Mouse (Mus musculus): ENCODE results near the gene Timm17b. TPM values are rescaled to one million over a fixed set of nuclear protein-coding genes. Genes with fewer than 3 reads are reported as not detected.
A peak's percentile ranks its signal among the peaks of the same experiment; 100 is the strongest.
"Not testable (repeated sequence)": the region's sequence is repeated elsewhere in the genome, so short reads cannot be mapped to it uniquely, and the experiment has no call there.

Timm17b gene
- total and polyA plus RNA-seq, 3 experiments = 40.2 to 45.0 (median 43.4) TPM

GRCm38 (mm10) chrX:7878495-7878894 is 20.7 kb upstream of the Timm17b start:
- TF ChIP-seq EP300 (IDR thresholded peaks at IDR 0.05; ENCODE audit: insufficient read depth, low read depth, low read length) (no peak), POLR2A (IDR thresholded peaks at IDR 0.05; ENCODE audit: insufficient read depth, low read depth, low read length) (no peak), CTCF (IDR thresholded peaks at IDR 0.05) (no peak)

GRCm38 (mm10) chrX:7879819-7880218 is 19.3 kb upstream of the Timm17b start:
- H3K4me3 ChIP-seq = no peak overlapping the region

More at GRCm38 (mm10) chrX:7878495-7878894, 20.7 kb upstream of the Timm17b start:
- Histone ChIP-seq H3K9ac (ENCODE audit: low read depth, low read length) (peak overlapping the region; percentile 57), H3K4me3 (peak overlapping the region; percentile 54), H3K4me1 (ENCODE audit: control insufficient read depth, insufficient read depth, low read length) (no peaks in the 10 kb centered on the region), H3K27ac (peak overlapping the region; percentile 5; the same call in 1 of the 2 replicates), H3K36me3 (ENCODE audit: control insufficient read depth, insufficient read depth, low read length) (no peaks in the 10 kb centered on the region), H3K79me2 (replicated peaks; ENCODE audit: control insufficient read depth, insufficient read depth, low read length) (no peaks in the 10 kb centered on the region), H3K27me3 (ENCODE audit: control insufficient read depth, insufficient read depth, low read length) (no peaks in the 10 kb centered on the region)
- peak in 1 of 2 experiments; percentile 37 for DNase-seq
- WGBS = 18% methylated on average over 21 of the region's 21 CpGs
- intact Hi-C loops (cut with DNase I) = no loop called here

GRCm38 (mm10) chrX:7883841-7884567 is 15.2 kb upstream of the Timm17b start, which contains the start of gene Slc35a2:
Gene Slc35a2 (plus strand): TSS chrX:7884028.
- Histone ChIP-seq H3K79me2 (replicated peaks; ENCODE audit: control insufficient read depth, insufficient read depth, low read length) (no peaks in the 10 kb centered on the region), H3K27ac (peak within 1 kb of the TSS; percentile 87), H3K4me1 (ENCODE audit: control insufficient read depth, insufficient read depth, low read length) (no peaks in the 10 kb centered on the region), H3K36me3 (ENCODE audit: control insufficient read depth, insufficient read depth, low read length) (no peaks in the 10 kb centered on the region), H3K4me3 (peak within 1 kb of the TSS; percentile 74), H3K27me3 (ENCODE audit: control insufficient read depth, insufficient read depth, low read length) (no peaks in the 10 kb centered on the region), H3K9ac (ENCODE audit: low read depth, low read length) (peak within 1 kb of the TSS; percentile 81)
- WGBS = 12% methylated on average over 49 of the region's 49 CpGs
- intact Hi-C loops (cut with DNase I) = loop anchor here (1.0 to 5.0 kb wide), 2 partner anchors 11 to 37 kb away; no protein-coding TSS in a partner anchor
- peak; percentile 87 to 90 for DNase-seq
- peak; percentile 26 for TF ChIP-seq CTCF (IDR thresholded peaks at IDR 0.05)
- TF ChIP-seq EP300 (IDR thresholded peaks at IDR 0.05; ENCODE audit: insufficient read depth, low read depth, low read length) = peak; percentile 6; the same call in 1 of the 2 replicates
- TF ChIP-seq POLR2A (IDR thresholded peaks at IDR 0.05; ENCODE audit: insufficient read depth, low read depth, low read length) = peak; percentile 65

More at GRCm38 (mm10) chrX:7879819-7880218, 19.3 kb upstream of the Timm17b start:
- no peak for TF ChIP-seq EP300 (IDR thresholded peaks at IDR 0.05; ENCODE audit: insufficient read depth, low read depth, low read length)
- peak; percentile 63 for TF ChIP-seq CTCF (IDR thresholded peaks at IDR 0.05)
- TF ChIP-seq POLR2A (IDR thresholded peaks at IDR 0.05; ENCODE audit: insufficient read depth, low read depth, low read length) = no peak
- intact Hi-C loops (cut with DNase I) = loop anchor here (5.0 kb wide), 1 partner anchor 33 kb away; no protein-coding TSS in a partner anchor
- peak; percentile 55 to 58 for DNase-seq
- H3K36me3 ChIP-seq (ENCODE audit: control insufficient read depth, insufficient read depth, low read length) = no peaks in the 10 kb centered on the region
- no peaks in the 10 kb centered on the region for H3K79me2 ChIP-seq (replicated peaks; ENCODE audit: control insufficient read depth, insufficient read depth, low read length)
- H3K27ac ChIP-seq = no peak overlapping the region
- H3K4me1 ChIP-seq (ENCODE audit: control insufficient read depth, insufficient read depth, low read length) = no peaks in the 10 kb centered on the region
- WGBS = 12% methylated on average over 11 of the region's 11 CpGs
- H3K27me3 ChIP-seq (ENCODE audit: control insufficient read depth, insufficient read depth, low read length) = no peaks in the 10 kb centered on the region
- no peak overlapping the region for H3K9ac ChIP-seq (ENCODE audit: low read depth, low read length)

GRCm38 (mm10) chrX:7898211-7898610 is 946 bp upstream of the Timm17b start:
- H3K36me3 ChIP-seq (ENCODE audit: control insufficient read depth, insufficient read depth, low read length) = no peaks in the 10 kb centered on the region
- intact Hi-C loops (cut with DNase I) = no loop called here
- TF ChIP-seq CTCF (IDR thresholded peaks at IDR 0.05) (no peak), POLR2A (IDR thresholded peaks at IDR 0.05; ENCODE audit: insufficient read depth, low read depth, low read length) (no peak), EP300 (IDR thresholded peaks at IDR 0.05; ENCODE audit: insufficient read depth, low read depth, low read length) (no peak)
- 24% methylated on average over 13 of the region's 13 CpGs for WGBS
- no peaks in the 10 kb centered on the region for H3K27me3 ChIP-seq (ENCODE audit: control insufficient read depth, insufficient read depth, low read length)
- H3K4me1 ChIP-seq (ENCODE audit: control insufficient read depth, insufficient read depth, low read length) = no peaks in the 10 kb centered on the region
- DNase-seq = no peak
- peak overlapping the region; percentile 57 for H3K9ac ChIP-seq (ENCODE audit: low read depth, low read length)
- no peaks in the 10 kb centered on the region for H3K79me2 ChIP-seq (replicated peaks; ENCODE audit: control insufficient read depth, insufficient read depth, low read length)
- H3K4me3 ChIP-seq = peak overlapping the region; percentile 72
- H3K27ac ChIP-seq = no peak overlapping the region

GRCm38 (mm10) chrX:7904441-7904840 is 5.3 kb downstream of the Timm17b start:
- Histone ChIP-seq H3K27me3 (ENCODE audit: control insufficient read depth, insufficient read depth, low read length) (no peaks in the 10 kb centered on the region), H3K4me1 (ENCODE audit: control insufficient read depth, insufficient read depth, low read length) (no peaks in the 10 kb centered on the region), H3K36me3 (ENCODE audit: control insufficient read depth, insufficient read depth, low read length) (no peaks in the 10 kb centered on the region), H3K79me2 (replicated peaks; ENCODE audit: control insufficient read depth, insufficient read depth, low read length) (no peaks in the 10 kb centered on the region), H3K9ac (ENCODE audit: low read depth, low read length) (no peak overlapping the region), H3K4me3 (no peak overlapping the region), H3K27ac (no peak overlapping the region)
- WGBS = 88% methylated on average over 5 of the region's 5 CpGs
- TF ChIP-seq EP300 (IDR thresholded peaks at IDR 0.05; ENCODE audit: insufficient read depth, low read depth, low read length) (no peak), CTCF (IDR thresholded peaks at IDR 0.05) (no peak), POLR2A (IDR thresholded peaks at IDR 0.05; ENCODE audit: insufficient read depth, low read depth, low read length) (no peak)
- intact Hi-C loops (cut with DNase I) = no loop called here
- no peak for DNase-seq

GRCm38 (mm10) chrX:7907735-7908134 is 8.6 kb downstream of the Timm17b start, which contains the start of gene Gm10491:
Gene Gm10491 (minus strand): TSS chrX:7907835.
- no peak for DNase-seq
- no peak within 1 kb of the TSS for H3K4me3 ChIP-seq
- intact Hi-C loops (cut with DNase I) = no loop called here
- WGBS = 80% methylated on average over 5 of the region's 5 CpGs
- TF ChIP-seq CTCF (IDR thresholded peaks at IDR 0.05) = no peak
- no peak for TF ChIP-seq POLR2A (IDR thresholded peaks at IDR 0.05; ENCODE audit: insufficient read depth, low read depth, low read length)
- no peak for TF ChIP-seq EP300 (IDR thresholded peaks at IDR 0.05; ENCODE audit: insufficient read depth, low read depth, low read length)
- H3K9ac ChIP-seq (ENCODE audit: low read depth, low read length) = no peak within 1 kb of the TSS
- no peaks in the 10 kb centered on the region for H3K4me1 ChIP-seq (ENCODE audit: control insufficient read depth, insufficient read depth, low read length)
- H3K27ac ChIP-seq = no peak within 1 kb of the TSS
- H3K36me3 ChIP-seq (ENCODE audit: control insufficient read depth, insufficient read depth, low read length) = no peaks in the 10 kb centered on the region
- H3K79me2 ChIP-seq (replicated peaks; ENCODE audit: control insufficient read depth, insufficient read depth, low read length) = no peaks in the 10 kb centered on the region
- H3K27me3 ChIP-seq (ENCODE audit: control insufficient read depth, insufficient read depth, low read length) = no peaks in the 10 kb centered on the region

- H3K4me1 ChIP-seq (ENCODE audit: control insufficient read depth, insufficient read depth, low read length); H3K36me3 ChIP-seq (ENCODE audit: control insufficient read depth, insufficient read depth, low read length); H3K27me3 ChIP-seq (ENCODE audit: control insufficient read depth, insufficient read depth, low read length); intact Hi-C loops (cut with DNase I); H3K4me3 ChIP-seq; H3K27ac ChIP-seq; DNase-seq; H3K79me2 ChIP-seq (replicated peaks; ENCODE audit: control insufficient read depth, insufficient read depth, low read length); H3K9ac ChIP-seq (ENCODE audit: low read depth, low read length): not testable (repeated sequence)
- WGBS = 83% methylated on average over 4 of the region's 4 CpGs
Observed at GRCm38 (mm10) chrX:7909242-7909641, 10.1 kb downstream of the Timm17b start, which contains the start of gene Gm10490. Gene Gm10490 (plus strand): TSS chrX:7909542.
